18 mouse cellular contexts compared by ENCODE assay signal in the genomic region with DNA sequence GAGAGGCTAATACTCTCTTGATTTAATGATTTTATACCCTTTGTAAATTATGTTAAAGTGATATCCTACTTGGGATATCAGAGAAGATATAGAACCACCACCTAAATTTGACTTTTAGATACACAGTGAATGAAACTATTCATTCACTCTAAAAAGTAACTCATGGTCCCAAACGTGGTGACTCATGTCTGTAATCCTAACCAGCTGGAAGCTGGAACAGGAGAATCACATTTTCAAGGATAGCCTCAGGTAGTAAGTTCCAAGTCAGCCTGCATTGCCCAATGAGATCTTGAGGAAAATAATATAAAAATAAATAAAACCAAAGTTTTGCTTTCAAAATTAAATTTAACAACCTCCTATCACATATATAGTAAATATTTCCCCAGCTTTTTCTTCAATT. TPM values are rescaled to one million over a fixed set of nuclear protein-coding genes. Genes with fewer than 3 reads are reported as not detected.
"Had no signal": no experiment of that assay in that cellular context is flagged by ENCODE, and none has a peak within 500 bp of the region (broad histone marks: within the 10 kb centered on the region; RNA-seq: fewer than 3 reads in every experiment).

No protein-coding gene starts in this region.

- DNase-seq: retina, postnatal 1 day; right cerebral cortex, adult 18-20 months; right cerebral cortex, postnatal 14 days; right cerebral cortex, postnatal 25 days; right cerebral cortex, postnatal 4 days; spleen, adult 18-20 months; thymus, adult 18-20 months; thymus, adult 2 months; thymus, postnatal 14 days; thymus, postnatal 25 days; thymus, postnatal 36 days; thymus, postnatal 4 days had no signal

- H3K9ac ChIP-seq: neural tube, embryonic 13.5 days; neural tube, embryonic 15.5 days; stomach, embryonic 15.5 days had no signal

- H3K4me3 ChIP-seq: neural tube, embryonic 13.5 days; neural tube, embryonic 15.5 days; stomach, embryonic 15.5 days had no signal

- H3K27ac ChIP-seq: neural tube, embryonic 13.5 days; neural tube, embryonic 15.5 days; stomach, embryonic 15.5 days; stomach, postnatal 0 days had no signal

- H3K9me3 ChIP-seq: neural tube, embryonic 13.5 days; neural tube, embryonic 15.5 days; stomach, embryonic 15.5 days had no signal

- H3K4me2 ChIP-seq: neural tube, embryonic 13.5 days; neural tube, embryonic 15.5 days; stomach, embryonic 15.5 days had no signal

- H3K36me3 ChIP-seq: neural tube, embryonic 13.5 days; neural tube, embryonic 15.5 days; stomach, embryonic 15.5 days had no signal

- H3K4me1 ChIP-seq: stomach, embryonic 15.5 days had no signal

RNA-seq across cellular contexts. Expression of a gene that starts 2.6 kb away (rescaled TPM):
- polyA plus RNA-seq: testis, adult 2 months; thymus, postnatal 0 days had no signal
